Mouse (Mus musculus): ENCODE measurements around the gene Ms4a18. TPM values are rescaled to one million over a fixed set of nuclear protein-coding genes. Genes with fewer than 3 reads are reported as not detected.
"Not testable (repeated sequence)": the region's sequence is repeated elsewhere in the genome, so short reads cannot be mapped to it uniquely, and the experiment has no call there.

The Ms4a18 gene
- polyA plus RNA-seq (2014; fragmentation: Nextera tagmentation; extraction: Ambion mirVana) = not detected in 2 replicates

DNA sequence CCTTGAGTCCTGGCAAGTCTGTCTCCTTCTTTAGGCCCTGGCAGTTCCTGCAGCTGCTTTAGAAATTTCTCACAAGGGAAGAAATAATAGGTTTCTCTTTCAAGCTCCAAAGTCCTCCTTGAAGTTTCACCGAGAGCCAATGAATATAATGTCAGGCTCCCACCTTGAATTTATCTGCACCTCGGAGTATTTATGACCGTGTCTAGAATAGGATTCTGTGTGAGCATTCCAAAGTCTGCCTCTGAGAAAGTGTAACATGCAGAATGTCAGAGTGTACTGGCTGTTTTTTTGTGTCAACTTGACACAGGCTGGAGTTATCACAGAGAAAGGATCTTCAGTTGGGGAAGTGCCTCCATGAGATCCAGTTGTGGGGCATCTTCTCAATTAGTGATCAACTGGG lies at the start of gene Ms4a18:
Gene Ms4a18 (minus strand): TSS at position 141 of the 400 bp plus-strand sequence.
- WGBS = 90% methylated on average over 3 of the region's 3 CpGs
- DNase-seq (ENCODE audit: low spot score) (no peak), ATAC-seq (ENCODE audit: low FRiP score) (no peak)
- Histone ChIP-seq H3K4me2 (replicated peaks; ENCODE audit: low read depth, low read length) (no peak within 1 kb of the TSS), H3K9ac (ENCODE audit: low read depth, low read length) (no peak within 1 kb of the TSS), H3K4me1 (replicated peaks; ENCODE audit: control insufficient read depth, insufficient read depth, low read length) (no peaks in the 10 kb centered on the region), H3K27me3 (ENCODE audit: control insufficient read depth, insufficient read depth, low read length) (no peaks in the 10 kb centered on the region), H3K9me3 (ENCODE audit: control insufficient read depth, low read length) (no peaks in the 10 kb centered on the region), H3K27ac (ENCODE audit: low read depth, low read length) (no peak within 1 kb of the TSS), H3K4me3 (ENCODE audit: low read depth, low read length) (no peak within 1 kb of the TSS), H3K36me3 (ENCODE audit: control insufficient read depth, insufficient read depth, low read length) (no peaks in the 10 kb centered on the region)

DNA sequence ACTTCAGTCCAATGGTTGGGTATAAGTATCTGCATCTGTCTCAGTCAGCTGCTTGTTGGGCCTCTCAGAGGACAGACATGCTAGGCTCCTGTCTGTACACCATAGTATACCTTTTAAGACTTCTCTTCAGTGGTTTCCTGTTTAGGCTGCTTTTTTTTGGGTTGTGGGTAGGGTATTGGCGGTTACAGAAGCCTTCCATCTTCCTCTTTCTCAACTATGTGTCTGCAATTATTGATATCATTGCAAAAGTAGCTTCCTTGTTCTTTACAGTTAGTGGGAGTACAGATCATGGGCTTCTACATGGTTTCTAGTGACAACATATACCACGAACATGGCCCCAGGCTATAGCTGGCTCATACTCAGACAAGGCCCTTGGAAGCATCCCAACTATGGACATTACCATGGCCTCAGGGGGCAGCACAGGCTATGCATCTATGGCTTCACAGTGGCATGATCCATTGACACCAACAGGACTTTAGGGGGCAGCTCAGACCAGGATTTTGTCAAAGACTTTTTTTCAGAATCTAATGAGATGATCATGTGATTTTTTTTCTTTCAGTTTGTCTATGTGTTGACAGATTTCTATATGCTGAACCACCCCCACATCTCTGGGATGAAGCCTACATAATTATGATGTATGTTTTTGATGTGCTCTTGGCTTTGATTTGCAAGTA lies 47.5 kb upstream of the Ms4a18 start:
- Histone ChIP-seq H3K27ac (ENCODE audit: low read depth, low read length) (no peak overlapping the region), H3K27me3 (ENCODE audit: control insufficient read depth, insufficient read depth, low read length) (no peaks in the 10 kb centered on the region), H3K9me3 (ENCODE audit: control insufficient read depth, low read length) (no peaks in the 10 kb centered on the region), H3K4me2 (replicated peaks; ENCODE audit: low read depth, low read length) (no peak overlapping the region), H3K4me1 (replicated peaks; ENCODE audit: control insufficient read depth, insufficient read depth, low read length) (no peaks in the 10 kb centered on the region), H3K9ac (ENCODE audit: low read depth, low read length) (no peak overlapping the region), H3K4me3 (ENCODE audit: low read depth, low read length) (no peak overlapping the region), H3K36me3 (ENCODE audit: control insufficient read depth, insufficient read depth, low read length) (no peaks in the 10 kb centered on the region)
- ATAC-seq (ENCODE audit: low FRiP score) (no peak), DNase-seq (ENCODE audit: low spot score) (no peak)
- 87% methylated on average over 2 of the region's 2 CpGs for WGBS

DNA sequence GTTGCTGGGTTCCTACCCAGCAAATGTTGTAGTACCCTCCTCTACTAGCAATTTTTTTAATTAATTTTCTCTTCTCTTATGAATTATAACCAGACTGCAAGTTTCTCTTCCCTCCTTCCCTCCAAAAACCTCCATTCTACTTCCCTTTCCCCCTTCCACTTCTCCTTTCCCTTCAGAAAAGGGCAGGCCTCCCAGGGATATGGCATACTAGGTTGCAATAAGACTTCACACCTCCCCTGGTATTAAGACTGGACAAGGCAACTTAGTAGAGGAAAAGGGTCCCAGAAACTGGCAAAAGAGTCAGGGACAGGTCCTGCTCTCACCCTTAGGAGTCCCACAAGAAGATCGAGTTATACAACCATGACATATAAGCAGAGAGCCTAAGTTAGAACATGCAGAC lies 43.1 kb upstream of the Ms4a18 start:
- H3K9me3 ChIP-seq (ENCODE audit: control insufficient read depth, low read length) = no peaks in the 10 kb centered on the region
- no peak overlapping the region for H3K9ac ChIP-seq (ENCODE audit: low read depth, low read length)
- H3K4me2 ChIP-seq (replicated peaks; ENCODE audit: low read depth, low read length) = no peak overlapping the region
- H3K27ac ChIP-seq (ENCODE audit: low read depth, low read length) = no peak overlapping the region
- H3K27me3 ChIP-seq (ENCODE audit: control insufficient read depth, insufficient read depth, low read length) = no peaks in the 10 kb centered on the region
- H3K36me3 ChIP-seq (ENCODE audit: control insufficient read depth, insufficient read depth, low read length) = no peaks in the 10 kb centered on the region
- 81% methylated on average over 1 of the region's 1 CpGs for WGBS
- ATAC-seq (ENCODE audit: low FRiP score) (no peak), DNase-seq (ENCODE audit: low spot score) (no peak)
- H3K4me1 ChIP-seq (replicated peaks; ENCODE audit: control insufficient read depth, insufficient read depth, low read length) = no peaks in the 10 kb centered on the region
- H3K4me3 ChIP-seq (ENCODE audit: low read depth, low read length) = no peak overlapping the region

DNA sequence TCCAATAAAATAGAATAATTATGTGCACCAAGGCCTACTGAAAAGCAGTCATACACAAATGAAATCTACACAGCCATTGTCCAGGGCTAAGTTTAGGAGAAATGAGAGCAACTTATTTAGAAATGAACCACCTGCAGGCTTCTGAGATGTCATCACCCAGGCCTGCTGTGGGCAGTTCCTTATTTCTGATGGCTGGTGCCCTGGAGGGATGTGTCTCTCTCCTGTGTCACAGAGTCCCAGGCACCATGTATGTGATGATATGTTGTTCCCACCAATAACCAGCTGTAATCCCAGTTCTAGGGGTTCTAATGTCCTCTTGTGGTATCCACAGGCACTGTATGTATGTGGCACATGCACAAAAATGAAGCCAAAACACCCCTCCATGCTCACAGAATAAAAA lies 42.1 kb upstream of the Ms4a18 start:
- Histone ChIP-seq H3K4me1 (replicated peaks; ENCODE audit: control insufficient read depth, insufficient read depth, low read length) (no peaks in the 10 kb centered on the region), H3K36me3 (ENCODE audit: control insufficient read depth, insufficient read depth, low read length) (no peaks in the 10 kb centered on the region), H3K4me2 (replicated peaks; ENCODE audit: low read depth, low read length) (no peak overlapping the region), H3K27ac (ENCODE audit: low read depth, low read length) (no peak overlapping the region), H3K9ac (ENCODE audit: low read depth, low read length) (no peak overlapping the region), H3K9me3 (ENCODE audit: control insufficient read depth, low read length) (no peaks in the 10 kb centered on the region), H3K4me3 (ENCODE audit: low read depth, low read length) (no peak overlapping the region), H3K27me3 (ENCODE audit: control insufficient read depth, insufficient read depth, low read length) (no peaks in the 10 kb centered on the region)
- ATAC-seq (ENCODE audit: low FRiP score) (no peak), DNase-seq (ENCODE audit: low spot score) (no peak)

DNA sequence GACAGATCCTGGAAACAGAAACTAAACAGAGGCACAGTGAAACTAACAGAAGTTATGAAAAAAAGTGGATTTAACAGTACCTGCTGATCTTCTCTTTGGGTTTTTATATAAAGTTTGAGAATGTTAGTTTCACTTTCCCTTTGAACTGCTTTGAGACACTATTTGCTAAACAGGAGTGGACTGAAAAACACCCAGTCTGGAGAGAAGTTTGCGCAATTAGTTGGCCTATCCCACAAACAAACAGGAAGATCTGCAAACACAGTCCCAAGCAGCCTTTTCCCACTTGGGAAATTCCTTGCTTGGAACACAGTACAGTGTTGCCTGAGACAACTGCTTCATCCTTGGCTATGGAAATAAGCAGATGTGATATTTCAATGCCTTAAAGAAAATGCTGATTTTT lies 37.9 kb upstream of the Ms4a18 start:
- not testable (repeated sequence) for H3K9me3 ChIP-seq (ENCODE audit: control insufficient read depth, low read length); H3K9ac ChIP-seq (ENCODE audit: low read depth, low read length); H3K4me2 ChIP-seq (replicated peaks; ENCODE audit: low read depth, low read length); H3K4me3 ChIP-seq (ENCODE audit: low read depth, low read length); H3K36me3 ChIP-seq (ENCODE audit: control insufficient read depth, insufficient read depth, low read length); H3K4me1 ChIP-seq (replicated peaks; ENCODE audit: control insufficient read depth, insufficient read depth, low read length); DNase-seq (ENCODE audit: low spot score); H3K27me3 ChIP-seq (ENCODE audit: control insufficient read depth, insufficient read depth, low read length); H3K27ac ChIP-seq (ENCODE audit: low read depth, low read length); ATAC-seq (ENCODE audit: low FRiP score)
- 94% methylated on average over 1 of the region's 1 CpGs for WGBS

DNA sequence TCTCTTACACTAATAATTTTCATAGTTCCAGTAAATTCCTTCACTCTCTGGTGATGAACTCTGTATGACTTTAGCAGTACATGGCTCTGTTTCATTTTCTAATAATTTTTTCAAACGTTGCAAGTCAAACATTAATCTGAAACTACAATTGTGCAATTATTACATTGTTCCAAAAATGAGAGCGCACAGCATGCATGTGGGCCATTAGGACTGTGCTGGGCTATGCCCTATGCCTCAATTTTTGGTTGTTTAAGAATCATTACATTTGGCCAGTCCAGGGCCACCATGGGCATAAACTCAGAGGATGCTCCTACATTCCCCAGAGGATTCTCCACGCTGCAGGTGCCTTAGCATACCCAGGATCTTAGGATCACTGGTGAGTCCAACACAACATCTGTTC lies 35.4 kb upstream of the Ms4a18 start:
- Histone ChIP-seq H3K9ac (ENCODE audit: low read depth, low read length) (no peak overlapping the region), H3K4me1 (replicated peaks; ENCODE audit: control insufficient read depth, insufficient read depth, low read length) (no peaks in the 10 kb centered on the region), H3K9me3 (ENCODE audit: control insufficient read depth, low read length) (no peaks in the 10 kb centered on the region), H3K36me3 (ENCODE audit: control insufficient read depth, insufficient read depth, low read length) (no peaks in the 10 kb centered on the region), H3K27ac (ENCODE audit: low read depth, low read length) (no peak overlapping the region), H3K4me3 (ENCODE audit: low read depth, low read length) (no peak overlapping the region), H3K27me3 (ENCODE audit: control insufficient read depth, insufficient read depth, low read length) (no peaks in the 10 kb centered on the region), H3K4me2 (replicated peaks; ENCODE audit: low read depth, low read length) (no peak overlapping the region)
- DNase-seq (ENCODE audit: low spot score) = no peak
- WGBS = 66% methylated on average over 3 of the region's 3 CpGs
- no peak for ATAC-seq (ENCODE audit: low FRiP score)

DNA sequence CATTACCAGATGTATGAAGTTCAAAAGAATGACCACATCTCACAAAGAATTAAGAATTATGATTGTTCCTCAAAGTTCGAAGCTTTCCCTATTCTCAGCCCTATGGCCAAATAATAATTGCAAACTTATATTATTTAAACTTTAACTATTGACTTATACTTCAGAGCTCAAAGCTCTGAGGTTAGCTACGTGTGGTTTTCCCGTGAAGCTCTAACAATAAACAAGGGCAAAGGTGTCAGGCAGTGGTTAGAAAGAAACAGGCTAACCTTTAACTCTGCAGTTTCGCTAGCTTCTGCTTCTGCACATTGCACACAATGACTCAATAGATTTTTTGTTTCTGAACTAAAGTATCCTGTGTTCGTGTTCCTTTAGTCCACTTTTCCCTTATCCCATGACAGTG lies 35.0 kb upstream of the Ms4a18 start:
- Histone ChIP-seq H3K36me3 (ENCODE audit: control insufficient read depth, insufficient read depth, low read length) (no peaks in the 10 kb centered on the region), H3K27me3 (ENCODE audit: control insufficient read depth, insufficient read depth, low read length) (no peaks in the 10 kb centered on the region), H3K4me3 (ENCODE audit: low read depth, low read length) (no peak overlapping the region), H3K4me1 (replicated peaks; ENCODE audit: control insufficient read depth, insufficient read depth, low read length) (no peaks in the 10 kb centered on the region), H3K27ac (ENCODE audit: low read depth, low read length) (no peak overlapping the region), H3K9me3 (ENCODE audit: control insufficient read depth, low read length) (no peaks in the 10 kb centered on the region), H3K9ac (ENCODE audit: low read depth, low read length) (no peak overlapping the region), H3K4me2 (replicated peaks; ENCODE audit: low read depth, low read length) (no peak overlapping the region)
- no peak for ATAC-seq (ENCODE audit: low FRiP score)
- WGBS = 72% methylated on average over 5 of the region's 5 CpGs
- no peak for DNase-seq (ENCODE audit: low spot score)

DNA sequence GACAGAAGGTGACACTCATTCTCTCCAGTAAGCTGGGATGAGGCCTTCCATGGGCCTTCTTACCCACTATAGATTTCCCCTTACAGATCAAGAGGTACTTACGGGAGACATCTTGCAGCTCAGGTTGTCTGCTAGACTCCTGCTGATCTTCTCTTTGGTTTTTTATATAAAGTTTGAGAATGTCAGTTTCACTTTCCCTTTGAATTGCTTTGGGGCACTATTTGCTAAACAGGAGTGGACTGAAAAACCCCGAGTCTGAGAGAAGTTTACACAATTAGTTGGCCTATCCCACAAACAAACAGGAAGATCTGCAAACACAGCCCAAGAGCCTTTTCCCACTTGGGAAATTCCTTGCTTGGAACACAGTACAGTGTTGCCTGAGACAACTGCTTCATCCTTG lies 32.5 kb upstream of the Ms4a18 start:
- H3K27me3 ChIP-seq (ENCODE audit: control insufficient read depth, insufficient read depth, low read length) = no peaks in the 10 kb centered on the region
- no peak overlapping the region for H3K27ac ChIP-seq (ENCODE audit: low read depth, low read length)
- H3K4me1 ChIP-seq (replicated peaks; ENCODE audit: control insufficient read depth, insufficient read depth, low read length) = no peaks in the 10 kb centered on the region
- H3K4me3 ChIP-seq (ENCODE audit: low read depth, low read length) = no peak overlapping the region
- no peak for DNase-seq (ENCODE audit: low spot score)
- H3K36me3 ChIP-seq (ENCODE audit: control insufficient read depth, insufficient read depth, low read length) = no peaks in the 10 kb centered on the region
- no peak for ATAC-seq (ENCODE audit: low FRiP score)
- H3K4me2 ChIP-seq (replicated peaks; ENCODE audit: low read depth, low read length) = no peak overlapping the region
- WGBS = 83% methylated on average over 2 of the region's 2 CpGs
- no peaks in the 10 kb centered on the region for H3K9me3 ChIP-seq (ENCODE audit: control insufficient read depth, low read length)
- no peak overlapping the region for H3K9ac ChIP-seq (ENCODE audit: low read depth, low read length)

DNA sequence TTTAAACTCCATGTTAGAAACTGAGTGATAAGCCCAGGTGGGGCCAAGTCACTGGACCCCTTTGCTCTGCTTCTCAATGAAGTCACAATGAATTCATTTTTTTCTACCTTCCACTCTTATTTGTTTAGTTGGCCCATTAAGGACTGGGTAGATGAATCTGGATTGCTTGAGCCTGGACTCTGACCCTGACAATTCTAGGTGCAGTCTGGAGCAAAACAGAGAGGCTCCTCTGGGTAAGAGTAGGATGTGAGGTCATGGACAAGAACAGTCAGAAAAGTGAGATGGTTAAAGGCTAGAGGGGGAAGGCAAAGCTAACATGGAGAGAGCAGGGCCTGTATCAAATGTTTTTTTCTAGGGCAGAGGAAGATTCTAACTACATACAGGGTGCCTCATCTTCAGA lies 31.6 kb upstream of the Ms4a18 start:
- no peak for ATAC-seq (ENCODE audit: low FRiP score)
- H3K4me1 ChIP-seq (replicated peaks; ENCODE audit: control insufficient read depth, insufficient read depth, low read length) = no peaks in the 10 kb centered on the region
- no peak overlapping the region for H3K4me3 ChIP-seq (ENCODE audit: low read depth, low read length)

More for the DNA sequence above, 31.6 kb upstream of the Ms4a18 start:
- DNase-seq (ENCODE audit: low spot score) = no peak
- Histone ChIP-seq H3K9ac (ENCODE audit: low read depth, low read length) (no peak overlapping the region), H3K27me3 (ENCODE audit: control insufficient read depth, insufficient read depth, low read length) (no peaks in the 10 kb centered on the region), H3K36me3 (ENCODE audit: control insufficient read depth, insufficient read depth, low read length) (no peaks in the 10 kb centered on the region), H3K27ac (ENCODE audit: low read depth, low read length) (no peak overlapping the region), H3K9me3 (ENCODE audit: control insufficient read depth, low read length) (no peaks in the 10 kb centered on the region), H3K4me2 (replicated peaks; ENCODE audit: low read depth, low read length) (no peak overlapping the region)
